Mouse (Mus musculus): ENCODE results near the gene Mbnl1. TPM values are rescaled to one million over a fixed set of nuclear protein-coding genes. Genes with fewer than 3 reads are reported as not detected.

Gene Mbnl1
- total RNA-seq, 2 experiments from 2014 or later = 155 to 163 TPM

DNA sequence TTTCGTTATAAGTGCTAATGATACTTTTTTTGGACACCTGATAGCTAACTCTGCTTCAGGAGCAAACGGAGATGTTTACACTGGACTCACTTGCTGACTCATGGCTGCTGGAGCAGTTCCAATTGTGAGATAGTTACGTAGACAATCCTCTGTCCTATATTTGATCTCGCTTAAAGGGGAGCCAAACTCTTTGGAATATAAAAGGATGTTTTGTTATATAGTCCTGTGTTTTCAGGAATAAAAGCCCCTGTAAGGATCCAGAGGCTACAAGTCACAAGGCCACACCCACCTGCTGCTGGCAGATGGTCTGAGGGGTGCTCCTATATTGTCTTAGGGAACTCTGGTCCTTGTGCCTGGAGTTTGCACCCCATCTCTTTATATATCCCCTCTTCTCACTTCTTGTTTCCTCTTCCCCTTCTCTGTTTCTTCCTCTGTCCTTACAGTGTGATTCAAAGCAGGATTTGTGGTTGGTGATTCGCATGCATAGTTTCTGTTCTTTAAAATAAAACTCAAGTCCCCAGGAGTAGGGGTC lies 97.9 kb downstream of the Mbnl1 start:
- DNase-seq = peak; percentile 65

GRCm38 (mm10) chr3:60571493-60571892 lies 98.9 kb downstream of the Mbnl1 start:
- no peak for DNase-seq

GRCm38 (mm10) chr3:60574199-60574598 lies 101.6 kb downstream of the Mbnl1 start:
- DNase-seq = no peak

DNA sequence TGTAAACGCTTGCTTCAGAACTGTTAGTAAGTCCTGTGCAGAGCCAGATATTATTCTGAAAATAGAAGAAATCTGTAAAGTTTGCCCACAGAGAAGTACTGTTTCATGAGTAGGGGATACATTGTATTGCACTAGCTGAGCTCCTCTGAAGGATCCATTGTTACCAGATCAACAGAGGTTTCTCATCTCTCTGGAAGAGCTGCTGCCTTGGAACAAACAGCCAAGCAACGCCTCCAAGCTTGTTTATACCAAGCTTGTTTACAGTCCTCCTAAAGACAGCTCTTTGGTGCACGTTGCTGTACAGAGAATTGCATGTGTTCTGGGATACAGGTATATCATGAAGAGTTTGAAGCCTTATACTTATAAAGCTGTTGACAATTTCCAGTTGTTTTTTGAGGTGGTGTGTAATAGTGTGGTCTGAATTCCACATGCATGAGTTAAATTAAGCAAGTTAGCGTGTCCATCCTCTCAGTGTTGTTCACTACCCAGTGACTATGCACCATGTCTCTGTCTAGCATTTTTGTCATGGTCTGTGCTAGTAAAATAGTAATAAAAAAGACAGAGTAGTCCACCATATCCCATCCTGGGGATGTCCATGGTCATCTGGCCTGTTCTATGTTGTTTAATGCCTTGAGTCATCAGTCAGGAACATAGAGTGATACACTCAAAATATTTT lies 102.4 kb downstream of the Mbnl1 start:
- DNase-seq = no peak

- DNase-seq = no peak
These were observed 103.3 kb downstream of the Mbnl1 start for GRCm38 (mm10) chr3:60575945-60576344.

DNA sequence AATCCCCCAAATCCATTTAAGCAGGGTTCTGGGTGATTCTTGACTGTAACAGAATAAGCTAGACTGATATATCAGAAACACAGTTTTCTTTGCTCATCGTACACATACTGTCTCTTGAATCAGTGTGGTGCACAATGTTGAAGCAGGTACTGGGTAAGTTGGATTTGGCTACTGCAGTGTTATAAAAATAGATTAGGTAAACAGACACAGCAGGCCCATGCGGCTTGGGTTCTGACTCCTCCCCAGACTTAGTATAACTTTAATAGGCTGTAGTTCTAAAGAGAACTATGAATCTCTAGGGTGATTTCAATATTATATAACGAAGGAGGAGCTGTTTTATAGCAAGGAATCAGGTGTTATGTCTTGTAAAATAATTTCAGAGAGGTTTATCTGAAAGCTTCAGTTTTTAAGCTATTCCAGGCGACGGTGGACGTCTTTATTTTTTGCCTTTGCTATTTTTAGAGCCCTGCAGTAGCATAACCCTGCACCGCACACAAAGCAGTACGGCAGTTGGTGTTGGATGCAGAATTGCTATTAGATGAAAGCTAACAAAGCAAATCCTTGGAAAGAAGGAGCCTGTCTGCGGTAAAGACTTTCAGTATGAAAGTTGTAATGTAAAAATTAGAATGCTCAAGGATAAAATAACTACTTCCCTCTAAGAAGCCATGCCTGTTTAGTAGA lies 103.9 kb downstream of the Mbnl1 start:
- DNase-seq = no peak

DNA sequence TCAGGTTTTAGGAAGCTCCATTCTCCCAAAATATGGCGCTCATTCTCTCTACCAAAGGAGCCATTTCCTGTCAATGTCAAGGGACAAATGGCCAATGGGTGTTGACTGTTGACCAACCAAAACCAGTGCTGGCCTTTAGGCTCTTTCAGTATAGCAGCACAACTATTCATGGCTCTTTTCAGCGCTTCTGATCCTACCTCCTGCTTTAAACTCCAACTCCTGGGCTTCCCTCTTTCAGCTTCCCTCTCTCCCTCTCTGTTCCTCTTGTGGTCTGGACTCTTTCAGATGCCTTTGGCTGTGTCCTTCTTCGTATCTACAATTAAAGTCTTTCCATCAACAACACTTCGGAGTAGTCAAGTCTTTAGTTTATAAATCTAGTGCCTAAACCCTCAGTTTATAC lies 107.2 kb downstream of the Mbnl1 start:
- DNase-seq = no peak

- DNase-seq = no peak
These were observed 108.1 kb downstream of the Mbnl1 start for GRCm38 (mm10) chr3:60580699-60581098.

GRCm38 (mm10) chr3:60582154-60582553 lies 109.5 kb downstream of the Mbnl1 start:
- DNase-seq = no peak

DNA sequence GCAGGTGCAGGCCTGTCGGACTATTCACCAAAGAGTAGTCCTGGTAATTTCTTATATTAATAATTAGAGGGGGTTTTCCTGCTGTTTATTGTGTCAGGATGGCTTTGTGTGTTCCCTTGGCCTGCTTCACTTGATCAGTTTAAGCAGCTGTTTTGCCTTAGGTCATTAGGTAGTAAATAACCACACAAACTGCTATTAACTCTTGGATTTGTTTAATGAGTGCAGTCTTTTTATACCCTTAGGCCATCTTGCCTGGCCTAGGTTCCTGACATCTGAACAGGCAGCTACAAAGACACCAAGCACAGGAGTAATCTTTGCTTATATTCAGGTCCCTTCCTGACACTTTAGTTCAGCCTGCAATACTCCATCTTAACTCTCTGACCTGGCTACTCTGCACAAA lies 110.0 kb downstream of the Mbnl1 start:
- no peak for DNase-seq

DNA sequence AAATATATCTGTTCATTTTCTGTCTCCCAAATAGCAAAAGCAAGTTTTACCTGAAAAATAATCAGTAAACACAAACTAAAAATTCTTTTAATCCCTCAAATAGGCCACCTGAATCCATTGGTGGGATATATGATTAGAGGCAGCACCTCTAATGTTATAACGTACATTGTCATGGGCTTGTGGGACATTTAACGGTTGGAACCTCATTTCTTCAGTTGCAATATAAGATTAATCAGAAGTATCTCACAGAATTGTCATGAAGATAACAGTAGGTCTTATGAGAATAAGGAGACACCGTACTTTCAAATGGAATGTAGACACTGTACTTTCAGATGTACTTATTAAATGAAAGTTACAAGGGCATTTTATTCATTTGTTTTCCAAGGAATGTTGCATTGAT lies 112.1 kb downstream of the Mbnl1 start:
- DNase-seq = no peak

- no peak for DNase-seq
These were observed 113.4 kb downstream of the Mbnl1 start for GRCm38 (mm10) chr3:60586046-60586445.

- no peak for DNase-seq
These were observed 114.5 kb downstream of the Mbnl1 start for GRCm38 (mm10) chr3:60587149-60587548.

DNA sequence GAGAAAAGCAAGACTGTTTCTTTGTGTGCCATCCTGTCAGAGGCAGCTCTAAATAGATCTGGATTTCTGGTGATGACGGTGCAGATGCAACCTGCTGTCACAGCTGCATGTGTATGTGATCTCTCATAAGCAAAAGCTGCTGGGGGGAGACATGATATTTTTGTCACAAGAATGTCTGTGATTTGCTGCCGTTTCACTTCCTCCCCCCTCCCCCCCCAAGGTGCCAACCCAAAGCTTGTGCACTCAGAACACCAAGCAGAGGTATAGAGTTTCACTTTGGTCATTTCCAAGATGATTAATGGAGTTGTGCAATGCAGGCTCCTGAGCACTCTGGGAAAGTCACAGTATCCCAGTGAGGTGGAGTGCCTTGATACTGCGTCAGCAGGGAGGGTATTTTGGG lies 116.7 kb downstream of the Mbnl1 start:
- no peak for DNase-seq

DNA sequence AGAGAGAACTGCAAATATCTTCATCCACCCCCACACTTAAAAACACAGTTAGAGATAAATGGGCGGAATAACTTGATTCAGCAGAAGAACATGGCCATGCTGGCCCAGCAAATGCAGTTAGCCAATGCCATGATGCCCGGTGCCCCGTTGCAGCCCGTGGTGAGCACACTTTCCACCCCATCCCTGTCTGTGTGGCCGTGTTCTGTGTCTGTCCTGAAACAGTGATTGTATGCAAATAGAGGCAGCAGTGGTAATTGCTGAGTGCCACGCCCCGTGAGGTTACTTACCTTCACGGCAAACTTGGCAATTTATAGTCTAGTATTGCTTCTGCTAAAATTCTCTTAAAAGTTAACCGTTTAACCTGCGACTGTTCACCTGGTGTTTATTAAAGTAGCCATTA lies 123.0 kb downstream of the Mbnl1 start:
- no peak for DNase-seq

GRCm38 (mm10) chr3:60596985-60597384 lies 124.4 kb downstream of the Mbnl1 start:
- no peak for DNase-seq

DNA sequence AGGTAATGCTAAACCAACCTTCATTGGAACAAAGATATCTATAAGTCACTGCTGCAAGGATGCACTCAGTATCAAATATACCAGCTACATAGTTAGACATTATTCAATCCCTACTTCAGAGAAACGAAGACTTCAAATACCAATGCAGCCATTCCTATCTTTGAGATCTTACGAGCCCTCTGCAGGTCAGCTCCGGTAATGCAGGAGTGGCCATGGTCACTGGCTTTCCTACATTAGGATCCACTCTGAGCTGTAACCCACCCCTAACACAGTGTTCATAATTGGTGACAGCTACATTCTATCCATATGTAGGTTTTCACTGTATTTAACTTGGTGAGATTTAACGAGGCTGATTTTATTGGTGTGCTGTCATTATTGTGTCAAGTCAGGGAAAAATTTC lies 129.1 kb downstream of the Mbnl1 start:
- peak; percentile 83 for DNase-seq

- no peak for DNase-seq
These were observed 130.4 kb downstream of the Mbnl1 start for GRCm38 (mm10) chr3:60602923-60603549.

GRCm38 (mm10) chr3:60603637-60604036 lies 131.0 kb downstream of the Mbnl1 start:
- no peak for DNase-seq

GRCm38 (mm10) chr3:60604205-60604604 lies 131.6 kb downstream of the Mbnl1 start:
- DNase-seq = no peak

DNA sequence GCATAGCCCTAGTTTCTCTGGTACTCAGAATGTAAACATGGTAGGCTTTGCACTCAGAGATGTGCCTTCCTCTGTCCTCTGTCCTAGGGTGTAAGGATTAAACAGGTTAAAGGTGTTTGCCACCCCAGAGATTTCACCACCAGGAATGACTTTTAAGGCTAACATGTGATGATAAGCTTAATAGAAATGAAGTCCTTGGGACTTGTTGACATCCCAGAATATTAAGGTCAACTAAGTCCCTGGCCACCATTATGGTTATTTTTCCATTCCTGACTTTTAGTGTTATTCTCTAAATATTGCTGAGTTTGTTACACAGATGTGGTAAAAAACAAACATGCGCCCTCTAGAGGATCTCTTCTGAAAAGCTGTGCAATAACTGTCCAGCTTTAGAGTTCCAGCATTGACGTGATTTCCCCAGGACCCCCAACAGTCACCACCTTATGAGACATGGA lies 136.3 kb downstream of the Mbnl1 start:
- peak; percentile 31 for DNase-seq

DNA sequence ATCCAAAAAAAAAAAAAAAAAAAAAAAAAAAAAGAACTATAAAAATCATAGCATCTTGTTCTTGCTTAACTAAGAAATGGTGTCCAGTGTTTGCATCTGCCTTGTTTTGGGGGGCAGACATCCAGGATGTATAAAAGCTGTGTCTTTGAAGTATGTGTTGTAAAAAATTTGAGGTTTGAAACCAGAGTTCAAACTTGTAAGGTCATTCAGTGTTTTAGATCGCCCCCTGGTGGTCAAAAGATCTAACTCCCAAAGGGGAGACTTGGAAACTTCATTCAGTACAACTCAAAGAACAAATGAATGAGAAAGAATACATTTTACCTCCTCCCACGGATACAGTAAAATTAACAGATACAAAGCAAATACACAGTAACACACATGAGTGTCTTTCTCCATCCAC lies 139.2 kb downstream of the Mbnl1 start:
- peak; percentile 70 for DNase-seq

- DNase-seq = no peak
These were observed 140.5 kb downstream of the Mbnl1 start for GRCm38 (mm10) chr3:60613121-60613520.

GRCm38 (mm10) chr3:60614516-60614915 lies 141.9 kb downstream of the Mbnl1 start:
- DNase-seq = no peak
